Mouse (Mus musculus) brown adipose tissue, adult 24 weeks (tissue): ENCODE results near the gene Csk. TPM values are rescaled to one million over a fixed set of nuclear protein-coding genes. Genes with fewer than 3 reads are reported as not detected.
A peak's percentile ranks its signal among the peaks of the same experiment; 100 is the strongest.

ENCODE experiments used
- H3K27ac ChIP-seq: fragments of 200-500 bp; replicated peaks from 2 replicates; pipeline ENCODE4 v1.5.1; 2012; ENCODE audit warnings: low read depth, mild to moderate bottlenecking, low read length
- H3K4me1 ChIP-seq: fragments of 200-500 bp; 2 replicates; pipeline ENCODE4 v1.6.1; 2012; ENCODE audit warnings: low read length, mixed read lengths; ENCODE audit not compliant: control insufficient read depth, insufficient read depth, insufficient read length
- H3K4me3 ChIP-seq: fragments of 200-500 bp; 2 replicates; pipeline ENCODE4 v1.5.1; 2012; ENCODE audit warnings: low read depth, mild to moderate bottlenecking, low read length, moderate library complexity; ENCODE audit not compliant: insufficient read depth
- polyA plus RNA-seq: library from polyadenylated mRNA; stranded (reverse); fragments of >200 nt; gene quantifications from 2 replicates; pipeline ENCODE4 v1.2.4, GENCODE M21; 2012; ENCODE audit not compliant: missing spikeins, insufficient read depth, insufficient read length

The Csk gene
- polyA plus RNA-seq, 1 experiment, result 16.3 TPM

- Histone ChIP-seq H3K4me3 (no peak overlapping the region), H3K27ac (peak overlapping the region; percentile 49; the same call in 1 of the 2 replicates), H3K4me1 (peaks cover 46% of the 10 kb centered on the region)
Measured at GRCm38 (mm10) chr9:57637272-57637671, 16.2 kb downstream of the Csk start.

GRCm38 (mm10) chr9:57633481-57634024 lies 19.9 kb downstream of the Csk start:
- Histone ChIP-seq H3K27ac (no peak overlapping the region), H3K4me3 (no peak overlapping the region), H3K4me1 (peaks cover 16% of the 10 kb centered on the region)

GRCm38 (mm10) chr9:57629118-57629874 lies 24.1 kb downstream of the Csk start:
- Histone ChIP-seq H3K4me3 (no peak overlapping the region), H3K27ac (no peak overlapping the region), H3K4me1 (no peaks in the 10 kb centered on the region)

- Histone ChIP-seq H3K27ac (no peak overlapping the region), H3K4me1 (no peaks in the 10 kb centered on the region), H3K4me3 (no peak overlapping the region)
Measured at GRCm38 (mm10) chr9:57628717-57629116, 24.7 kb downstream of the Csk start.

- Histone ChIP-seq H3K27ac (no peak overlapping the region), H3K4me3 (no peak overlapping the region), H3K4me1 (no peaks in the 10 kb centered on the region)
Measured at GRCm38 (mm10) chr9:57627892-57628291, 25.5 kb downstream of the Csk start.

- no peaks in the 10 kb centered on the region for H3K4me1 ChIP-seq
- H3K4me3 ChIP-seq, result no peak overlapping the region
- H3K27ac ChIP-seq, result no peak overlapping the region
Measured at GRCm38 (mm10) chr9:57627191-57627590, 26.2 kb downstream of the Csk start.

- Histone ChIP-seq H3K27ac (no peak overlapping the region), H3K4me3 (no peak overlapping the region)
Measured at GRCm38 (mm10) chr9:57625674-57626500, 27.5 kb downstream of the Csk start.

GRCm38 (mm10) chr9:57624295-57624694 lies 29.1 kb downstream of the Csk start:
- no peaks in the 10 kb centered on the region for H3K4me1 ChIP-seq
- H3K27ac ChIP-seq, result no peak overlapping the region
- H3K4me3 ChIP-seq, result no peak overlapping the region

More at GRCm38 (mm10) chr9:57625674-57626500, 27.5 kb downstream of the Csk start:
- H3K4me1 ChIP-seq, result no peaks in the 10 kb centered on the region

GRCm38 (mm10) chr9:57620674-57621073 lies 32.8 kb downstream of the Csk start, which contains the start of gene Lman1l:
Gene Lman1l (minus strand): TSS chr9:57620774.
- H3K4me1 ChIP-seq, result no peaks in the 10 kb centered on the region
- H3K4me3 ChIP-seq, result no peak within 1 kb of the TSS

GRCm38 (mm10) chr9:57618854-57619253 lies 34.6 kb downstream of the Csk start:
- no peak overlapping the region for H3K4me3 ChIP-seq
- no peaks in the 10 kb centered on the region for H3K4me1 ChIP-seq
- H3K27ac ChIP-seq, result no peak overlapping the region

More at GRCm38 (mm10) chr9:57620674-57621073, 32.8 kb downstream of the Csk start, which contains the start of gene Lman1l:
- H3K27ac ChIP-seq, result no peak within 1 kb of the TSS

GRCm38 (mm10) chr9:57617556-57618169 lies 35.8 kb downstream of the Csk start:
- H3K4me3 ChIP-seq, result no peak overlapping the region
- no peaks in the 10 kb centered on the region for H3K4me1 ChIP-seq
- no peak overlapping the region for H3K27ac ChIP-seq

GRCm38 (mm10) chr9:57614786-57615185 lies 38.6 kb downstream of the Csk start:
- Histone ChIP-seq H3K27ac (no peak overlapping the region), H3K4me3 (no peak overlapping the region), H3K4me1 (no peaks in the 10 kb centered on the region)

GRCm38 (mm10) chr9:57613975-57614374 lies 39.5 kb downstream of the Csk start:
- H3K4me3 ChIP-seq, result no peak overlapping the region
- H3K4me1 ChIP-seq, result no peaks in the 10 kb centered on the region
- no peak overlapping the region for H3K27ac ChIP-seq

- Histone ChIP-seq H3K27ac (no peak overlapping the region), H3K4me1 (no peaks in the 10 kb centered on the region), H3K4me3 (no peak overlapping the region)
Measured at GRCm38 (mm10) chr9:57612587-57612986, 40.8 kb downstream of the Csk start.

GRCm38 (mm10) chr9:57610359-57610826 lies 43.0 kb downstream of the Csk start:
- Histone ChIP-seq H3K27ac (no peak overlapping the region), H3K4me3 (no peak overlapping the region), H3K4me1 (no peaks in the 10 kb centered on the region)
